Mouse (Mus musculus) heart, postnatal 0 days (tissue): ENCODE results near the gene Nid2. TPM values are rescaled to one million over a fixed set of nuclear protein-coding genes. Genes with fewer than 3 reads are reported as not detected.

Source experiments
- ATAC-seq: fragments of 200-750 bp; cut with Nextera tagmentation; 2 replicates; pipeline ENCODE4 v1.8.0; 2017; ENCODE audit warnings: low read depth, moderate number of reproducible peaks, moderate library complexity; ENCODE audit not compliant: insufficient read depth
- DNase-seq: peaks from one replicate; pipeline ENCODE4 v3.0.0-alpha.2; 2016; ENCODE audit warnings: low spot score
- H3K27ac ChIP-seq: fragments of 300-500 bp; sonication (generic); 2 replicates; pipeline ENCODE4 v1.5.1; 2014; ENCODE audit warnings: low read depth, mild to moderate bottlenecking
- H3K27me3 ChIP-seq: fragments of 300-500 bp; sonication (generic); 2 replicates; pipeline ENCODE4 v1.6.1; 2014; ENCODE audit warnings: low read length, mixed read lengths; ENCODE audit not compliant: control insufficient read depth, insufficient read depth
- H3K36me3 ChIP-seq: fragments of 300-500 bp; sonication (generic); replicated peaks from 2 replicates; pipeline ENCODE4 v1.6.1; 2014; ENCODE audit warnings: low read length, mixed read lengths; ENCODE audit not compliant: control insufficient read depth, insufficient read depth
- H3K4me1 ChIP-seq: fragments of 300-500 bp; sonication (generic); 2 replicates; pipeline ENCODE4 v1.6.1; 2014; ENCODE audit warnings: antibody characterized with exemption; ENCODE audit not compliant: control insufficient read depth, insufficient read depth
- H3K4me2 ChIP-seq: fragments of 300-500 bp; sonication (generic); 2 replicates; pipeline ENCODE4 v1.6.1; 2014; ENCODE audit warnings: low read depth, mild to moderate bottlenecking, low read length, moderate library complexity
- H3K4me3 ChIP-seq: fragments of 300-500 bp; sonication (generic); 2 replicates; pipeline ENCODE4 v1.5.1; 2014; ENCODE audit warnings: low read depth, low read length
- H3K9ac ChIP-seq: fragments of 300-500 bp; sonication (generic); replicated peaks from 2 replicates; pipeline ENCODE4 v1.6.1; 2014; ENCODE audit warnings: low read depth, low read length, mixed read lengths
- H3K9me3 ChIP-seq: fragments of 300-500 bp; sonication (generic); replicated peaks from 2 replicates; pipeline ENCODE4 v1.6.1; 2016; ENCODE audit warnings: low read length; ENCODE audit not compliant: control insufficient read depth
- CTCF ChIP-seq: IDR thresholded peaks from 2 replicates; pipeline ENCODE4 v1.5.1; 2016; ENCODE audit warnings: antibody characterized with exemption, control low read depth, low read depth
- EP300 ChIP-seq: IDR thresholded peaks from 2 replicates; pipeline ENCODE4 v1.6.1; 2016; ENCODE audit warnings: antibody characterized with exemption, low read depth
- WGBS: fragments of 180-500 bp; shearing (Covaris S2); extraction: QIAGEN DNeasy Blood & Tissue Kit; methylation state at CpG from one replicate; pipeline ENCODE4 v1.1.7; 2014; 5-methylcytosine and 5-hydroxymethylcytosine counted together
- polyA plus RNA-seq: library from polyadenylated mRNA; unstranded; fragments of >200 nt; fragmentation: Nextera tagmentation; extraction: Ambion mirVana; gene quantifications from 2 replicates; pipeline ENCODE4 v1.2.1, GENCODE M21; 2015
- total RNA-seq: library from RNA; depleted of rRNA; stranded (reverse); fragments of >200 nt; gene quantifications from 2 replicates; pipeline ENCODE4 v1.2.3, GENCODE M21; 2014; ENCODE audit warnings: low replicate concordance

Nid2 gene
- total and polyA plus RNA-seq, 2 experiments from 2014 or later: 47.7 to 79.7 TPM

- Histone ChIP-seq H3K4me3 (no peak overlapping the region), H3K27ac (no peak overlapping the region), H3K9ac (no peak overlapping the region), H3K4me2 (no peak overlapping the region), H3K27me3 (no peaks in the 10 kb centered on the region), H3K4me1 (no peaks in the 10 kb centered on the region), H3K9me3 (no peaks in the 10 kb centered on the region), H3K36me3 (peaks cover 77% of the 10 kb centered on the region)
- no peak for ATAC-seq
- 83% methylated on average over 8 of the region's 8 CpGs for WGBS
- DNase-seq: no peak
- TF ChIP-seq EP300: no peak
- no peak for TF ChIP-seq CTCF
Measured at GRCm38 (mm10) chr14:19801474-19802215, 50.6 kb downstream of the Nid2 start.

GRCm38 (mm10) chr14:19803222-19803621 is 52.2 kb downstream of the Nid2 start:
- no peak for DNase-seq
- no peak for TF ChIP-seq EP300
- TF ChIP-seq CTCF: no peak
- Histone ChIP-seq H3K9me3 (no peaks in the 10 kb centered on the region), H3K36me3 (peaks cover 74% of the 10 kb centered on the region), H3K4me3 (no peak overlapping the region), H3K4me2 (no peak overlapping the region), H3K4me1 (no peaks in the 10 kb centered on the region), H3K27me3 (no peaks in the 10 kb centered on the region), H3K9ac (no peak overlapping the region), H3K27ac (no peak overlapping the region)
- 67% methylated on average over 4 of the region's 4 CpGs for WGBS
- ATAC-seq: no peak

GRCm38 (mm10) chr14:19803623-19804022 is 52.6 kb downstream of the Nid2 start:
- Histone ChIP-seq H3K36me3 (peaks cover 70% of the 10 kb centered on the region), H3K27me3 (no peaks in the 10 kb centered on the region), H3K27ac (no peak overlapping the region), H3K4me1 (no peaks in the 10 kb centered on the region), H3K9ac (no peak overlapping the region), H3K4me2 (no peak overlapping the region), H3K4me3 (no peak overlapping the region), H3K9me3 (no peaks in the 10 kb centered on the region)
- no peak for TF ChIP-seq EP300
- TF ChIP-seq CTCF: no peak
- ATAC-seq (no peak), DNase-seq (no peak)
- 36% methylated on average over 10 of the region's 10 CpGs for whole genome bisulfite sequencing

- ATAC-seq (no peak), DNase-seq (no peak)
- 83% methylated on average over 3 of the region's 3 CpGs for WGBS
- Histone ChIP-seq H3K4me1 (no peaks in the 10 kb centered on the region), H3K9ac (no peak overlapping the region), H3K9me3 (no peaks in the 10 kb centered on the region), H3K27ac (no peak overlapping the region), H3K4me2 (no peak overlapping the region), H3K36me3 (peaks cover 60% of the 10 kb centered on the region), H3K27me3 (no peaks in the 10 kb centered on the region), H3K4me3 (no peak overlapping the region)
- TF ChIP-seq CTCF (no peak), EP300 (no peak)
Measured at GRCm38 (mm10) chr14:19807339-19807738, 56.3 kb downstream of the Nid2 start.

GRCm38 (mm10) chr14:19807858-19808257 is 56.8 kb downstream of the Nid2 start:
- Histone ChIP-seq H3K4me1 (no peaks in the 10 kb centered on the region), H3K27me3 (no peaks in the 10 kb centered on the region), H3K36me3 (peaks cover 60% of the 10 kb centered on the region), H3K4me2 (no peak overlapping the region), H3K9me3 (no peaks in the 10 kb centered on the region), H3K4me3 (no peak overlapping the region), H3K9ac (no peak overlapping the region), H3K27ac (no peak overlapping the region)
- WGBS: 89% methylated on average over 2 of the region's 2 CpGs
- DNase-seq (no peak), ATAC-seq (no peak)
- TF ChIP-seq EP300 (no peak), CTCF (no peak)

- Histone ChIP-seq H3K4me1 (no peaks in the 10 kb centered on the region), H3K27ac (no peak overlapping the region), H3K9ac (no peak overlapping the region), H3K36me3 (peaks cover 75% of the 10 kb centered on the region), H3K27me3 (no peaks in the 10 kb centered on the region), H3K4me2 (no peak overlapping the region), H3K4me3 (no peak overlapping the region), H3K9me3 (no peaks in the 10 kb centered on the region)
- ATAC-seq: no peak
- WGBS: 37% methylated on average over 10 of the region's 10 CpGs
- TF ChIP-seq EP300 (no peak), CTCF (no peak)
- no peak for DNase-seq
Measured at GRCm38 (mm10) chr14:19809934-19810333, 58.9 kb downstream of the Nid2 start.
